Mouse (Mus musculus) spleen, adult 2 months (tissue): ENCODE results near the gene Dock9.

Experiments used
- CTCF ChIP-seq: fragments of 200-500 bp; IDR thresholded peaks from 2 replicates; pipeline ENCODE4 v1.5.1; 2011; ENCODE audit warnings: mild to moderate bottlenecking, inconsistent platforms; ENCODE audit not compliant: insufficient read depth, insufficient read length, insufficient replicate concordance; ENCODE audit errors: extremely low read depth
- POLR2A ChIP-seq: fragments of 200-500 bp; IDR thresholded peaks from 2 replicates; pipeline ENCODE4 v1.6.1; 2011; ENCODE audit warnings: low read depth, low read length, inconsistent platforms

DNA sequence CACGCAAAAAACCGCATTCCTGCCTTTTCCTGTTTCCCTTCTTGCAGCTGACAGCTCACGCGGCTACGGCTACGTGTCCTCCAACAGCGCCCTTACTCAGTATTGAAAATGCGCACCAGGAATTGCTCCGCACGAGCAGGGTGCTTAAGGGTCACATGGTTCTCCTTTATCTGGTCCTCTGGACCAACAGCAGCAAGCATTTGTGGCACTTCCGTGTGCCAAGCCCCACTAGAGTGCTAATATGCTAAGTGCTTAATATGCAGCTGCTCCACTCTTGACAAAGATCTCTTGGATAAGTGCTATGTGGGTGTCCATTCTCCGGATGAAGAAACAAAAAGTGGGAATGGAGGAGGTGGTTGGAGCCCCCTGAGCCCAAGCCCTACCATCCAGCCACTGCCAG lies 10.7 kb downstream of the Dock9 start:
- TF ChIP-seq POLR2A (no peak), CTCF (no peak)
